Mouse (Mus musculus): ENCODE results near the gene Txndc5. TPM values are rescaled to one million over a fixed set of nuclear protein-coding genes. Genes with fewer than 3 reads are reported as not detected.

The Txndc5 gene
- total and polyA plus RNA-seq, 3 experiments: 120 to 145 (median 131) TPM

GRCm38 (mm10) chr13:38526116-38526515 is 2.5 kb downstream of the Txndc5 start:
- H3K4me3 ChIP-seq (replicated peaks in 1 of 3; ENCODE audit: low read depth in 2 of 3, low read length in 2 of 3, poor library complexity in 1 of 3): peak overlapping the region; percentile 46 to 93 (median 87)
- peak overlapping the region; percentile 93 for H3K4me2 ChIP-seq (ENCODE audit: insufficient read depth, low read depth, poor library complexity, severe bottlenecking)
- in situ Hi-C loops (cut with MboI; ENCODE audit: low pct_ligation_motif_present, low pct_unique_long_range_greater_than_20kb, low sequenced_read_pairs) (no loop called here), dilution Hi-C loops (cut with MboI; ENCODE audit: extremely low pct_ligation_motif_present, extremely low pct_unique_long_range_greater_than_20kb, low sequenced_read_pairs) (no loop called here)
- H3K9me3 ChIP-seq (replicated peaks; ENCODE audit: low read length): peaks cover 33% of the 10 kb centered on the region
- H3K27ac ChIP-seq (ENCODE audit: insufficient read depth, low read depth): peak overlapping the region; percentile 13
- H3K27me3 ChIP-seq (replicated peaks): no peaks in the 10 kb centered on the region
- peaks cover 45% of the 10 kb centered on the region for H3K79me2 ChIP-seq (replicated peaks; ENCODE audit: control insufficient read depth, extremely low read depth, insufficient read depth, poor library complexity, severe bottlenecking)
- peak overlapping the region; percentile 93; the same call in 1 of the 2 replicates for H3K9ac ChIP-seq (ENCODE audit: insufficient read depth, low read depth)
- peaks cover 22 to 49% of the 10 kb centered on the region in 2 experiments for H3K36me3 ChIP-seq (replicated peaks in 1 of 2; ENCODE audit: control insufficient read depth in 1 of 2, insufficient read depth in 1 of 2, low read length in 1 of 2)
- peaks cover 18 to 62% of the 10 kb centered on the region in 2 experiments for H3K4me1 ChIP-seq (ENCODE audit: control insufficient read depth in 1 of 2, insufficient read depth in 2 of 2)
- TF ChIP-seq NELFE (IDR thresholded peaks at IDR 0.05; ENCODE audit: low read depth, low read length) (no peak), ZC3H11A (IDR thresholded peaks at IDR 0.05; ENCODE audit: low read depth, low read length) (no peak), PAX5 (IDR thresholded peaks at IDR 0.05; ENCODE audit: low read length) (no peak), EP300 (IDR thresholded peaks at IDR 0.05; ENCODE audit: low read length) (no peak)
- DNase-seq (ENCODE audit: extremely low read depth): no peak

GRCm38 (mm10) chr13:38525261-38525660 is 3.4 kb downstream of the Txndc5 start:
- TF ChIP-seq TCF12 (IDR thresholded peaks at IDR 0.05; ENCODE audit: low read depth, low read length): no peak
- TF ChIP-seq POLR2A (IDR thresholded peaks at IDR 0.05; ENCODE audit: low read depth, low read length): no peak
- TF ChIP-seq E2F4 (IDR thresholded peaks at IDR 0.05; ENCODE audit: insufficient replicate concordance, low read depth, low read length): no peak
- no peak for TF ChIP-seq JUND (conservative IDR thresholded peaks at IDR 0.05; ENCODE audit: low read depth, low read length)
- no peak for TF ChIP-seq USF2 (conservative IDR thresholded peaks at IDR 0.05; ENCODE audit: low read depth, low read length)
- TF ChIP-seq ZNF384 (IDR thresholded peaks at IDR 0.05; ENCODE audit: low read depth, low read length): no peak
- TF ChIP-seq EP300 (IDR thresholded peaks at IDR 0.05; ENCODE audit: low read length): no peak
- no peak for TF ChIP-seq RAD21 (IDR thresholded peaks at IDR 0.05; ENCODE audit: low read depth, low read length)
- TF ChIP-seq SMC3 (IDR thresholded peaks at IDR 0.05; ENCODE audit: low read depth, low read length): no peak
- TF ChIP-seq MAZ (IDR thresholded peaks at IDR 0.05; ENCODE audit: low read depth, low read length): no peak
- TF ChIP-seq ZC3H11A (IDR thresholded peaks at IDR 0.05; ENCODE audit: low read depth, low read length): no peak
- no peak for TF ChIP-seq CTCF (conservative IDR thresholded peaks at IDR 0.05 in 1 of 2, IDR thresholded peaks at IDR 0.05 in 1 of 2; ENCODE audit: low read depth in 2 of 2, low read length in 2 of 2)
- no peak for TF ChIP-seq MXI1 (IDR thresholded peaks at IDR 0.05; ENCODE audit: low read depth, low read length)
- no peak for TF ChIP-seq HCFC1 (IDR thresholded peaks at IDR 0.05; ENCODE audit: low read depth, low read length)
- Histone ChIP-seq H3K4me1 (ENCODE audit: control insufficient read depth in 1 of 2, insufficient read depth in 2 of 2) (peaks cover 24 to 68% of the 10 kb centered on the region in 2 experiments), H3K4me3 (replicated peaks in 1 of 3; ENCODE audit: low read depth in 2 of 3, low read length in 2 of 3, poor library complexity in 1 of 3) (no peak overlapping the region), H3K27me3 (replicated peaks) (no peaks in the 10 kb centered on the region), H3K36me3 (replicated peaks in 1 of 2; ENCODE audit: control insufficient read depth in 1 of 2, insufficient read depth in 1 of 2, low read length in 1 of 2) (peaks cover 29 to 58% of the 10 kb centered on the region in 2 experiments), H3K79me2 (replicated peaks; ENCODE audit: control insufficient read depth, extremely low read depth, insufficient read depth, poor library complexity, severe bottlenecking) (peaks cover 53% of the 10 kb centered on the region), H3K4me2 (ENCODE audit: insufficient read depth, low read depth, poor library complexity, severe bottlenecking) (no peak overlapping the region), H3K27ac (ENCODE audit: insufficient read depth, low read depth) (no peak overlapping the region), H3K9ac (ENCODE audit: insufficient read depth, low read depth) (no peak overlapping the region), H3K9me3 (replicated peaks; ENCODE audit: low read length) (peaks cover 33% of the 10 kb centered on the region)
- no peak for DNase-seq (ENCODE audit: extremely low read depth)
- in situ Hi-C loops (cut with MboI; ENCODE audit: low pct_ligation_motif_present, low pct_unique_long_range_greater_than_20kb, low sequenced_read_pairs) (no loop called here), dilution Hi-C loops (cut with MboI; ENCODE audit: extremely low pct_ligation_motif_present, extremely low pct_unique_long_range_greater_than_20kb, low sequenced_read_pairs) (no loop called here)

Data from CH12.LX (cell line).